Mouse (Mus musculus) G1E (cell line): ENCODE measurements around the gene Tbc1d1.

Source experiments
- CTCF ChIP-seq: IDR thresholded peaks from 2 replicates; pipeline ENCODE4 v1.5.1; 2012; ENCODE audit warnings: low read depth, low read length, inconsistent platforms, mixed read lengths
- POLR2AphosphoS5 ChIP-seq: IDR thresholded peaks from 2 replicates; pipeline ENCODE4 v1.6.1; 2012; ENCODE audit warnings: low read depth, low read length, inconsistent platforms; ENCODE audit not compliant: insufficient replicate concordance

DNA sequence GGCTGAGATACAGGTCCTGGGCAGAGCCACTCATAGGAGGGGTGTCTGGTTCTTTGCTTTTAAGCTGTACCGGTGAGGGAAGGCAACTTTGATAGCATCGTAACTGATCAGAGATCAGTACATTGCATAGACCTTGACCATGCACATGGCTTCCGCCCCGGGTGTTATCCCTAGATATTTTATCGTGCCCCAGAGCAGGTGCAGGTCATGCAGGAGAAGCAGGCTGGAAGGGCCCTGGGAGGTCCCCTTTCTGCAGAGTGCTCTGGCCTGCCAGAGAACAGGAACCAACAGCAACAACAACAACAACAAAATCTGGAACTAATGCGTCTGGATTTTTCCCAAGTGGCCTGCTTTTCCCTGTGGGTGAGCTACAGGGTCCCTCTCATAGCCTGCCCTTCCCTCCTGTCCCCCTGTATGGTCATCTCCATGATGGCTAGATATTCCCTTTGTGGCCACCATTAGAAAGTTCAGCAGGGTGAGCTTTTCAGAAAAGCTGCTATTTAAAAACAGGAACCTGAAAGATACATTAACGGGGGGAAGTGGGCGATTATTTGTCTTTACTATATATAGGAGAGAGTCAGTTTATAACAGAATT lies 236.4 kb downstream of the Tbc1d1 start:
- TF ChIP-seq CTCF: no peak
- no peak for TF ChIP-seq POLR2AphosphoS5
